Mouse (Mus musculus) spleen, adult 2 months (tissue): ENCODE measurements around the gene Hoxb5.

Experiments
- CTCF ChIP-seq: fragments of 200-500 bp; IDR thresholded peaks from 2 replicates; pipeline ENCODE4 v1.5.1; 2011; ENCODE audit warnings: mild to moderate bottlenecking, inconsistent platforms; ENCODE audit not compliant: insufficient read depth, insufficient read length, insufficient replicate concordance; ENCODE audit errors: extremely low read depth
- POLR2A ChIP-seq: fragments of 200-500 bp; IDR thresholded peaks from 2 replicates; pipeline ENCODE4 v1.6.1; 2011; ENCODE audit warnings: low read depth, low read length, inconsistent platforms

- TF ChIP-seq POLR2A (no peak), CTCF (no peak)
These were observed 29.5 kb downstream of the Hoxb5 start for GRCm38 (mm10) chr11:96332618-96333032.
